Mouse (Mus musculus) right cerebral cortex, postnatal 10 days (tissue): ENCODE measurements around the gene Bfar.
"Not testable (repeated sequence)": the region's sequence is repeated elsewhere in the genome, so short reads cannot be mapped to it uniquely, and the experiment has no call there.

ENCODE experiments used
- DNase-seq, 2 experiments: peaks; one replicate each; pipeline ENCODE4 v3.0.0; 2021; ENCODE audit warnings: low spot score in 2 of 2

The Bfar gene

GRCm38 (mm10) chr16:13671685-13672385 is at the start of gene Bfar, which contains the start of gene 3110001I22Rik:
Bfar (plus strand) TSS chr16:13671858.
3110001I22Rik (plus strand) TSS chr16:13671929.
- DNase-seq, result peak; percentile 93 to 94

- DNase-seq, result no peak
These were observed 43.3 kb upstream of the Bfar start for GRCm38 (mm10) chr16:13628345-13628744.

- not testable (repeated sequence) for DNase-seq
These were observed 33.5 kb upstream of the Bfar start for GRCm38 (mm10) chr16:13638198-13638597.

- DNase-seq, result no peak
These were observed 32.1 kb upstream of the Bfar start for GRCm38 (mm10) chr16:13639508-13639907.

GRCm38 (mm10) chr16:13640064-13640463 is 31.6 kb upstream of the Bfar start:
- DNase-seq, result no peak

GRCm38 (mm10) chr16:13644474-13644873 is 27.2 kb upstream of the Bfar start:
- no peak for DNase-seq

GRCm38 (mm10) chr16:13645930-13646329 is 25.7 kb upstream of the Bfar start:
- no peak for DNase-seq

- DNase-seq, result no peak
These were observed 12.8 kb upstream of the Bfar start for GRCm38 (mm10) chr16:13658886-13659285.

- DNase-seq, result no peak
These were observed 10.9 kb upstream of the Bfar start for GRCm38 (mm10) chr16:13660736-13661135.

- DNase-seq, result peak; percentile 96 to 97
These were observed 3.7 kb upstream of the Bfar start, which contains the start of gene Parn for GRCm38 (mm10) chr16:13667878-13668343. Parn (minus strand) TSS chr16:13668170.

GRCm38 (mm10) chr16:13668402-13669108 is 3.1 kb upstream of the Bfar start:
- peak in 1 of 2 experiments; percentile 32 for DNase-seq

- DNase-seq, result no peak
These were observed 2.4 kb upstream of the Bfar start for GRCm38 (mm10) chr16:13669282-13669681.

- not testable (repeated sequence) for DNase-seq
These were observed 762 bp upstream of the Bfar start for GRCm38 (mm10) chr16:13670896-13671295.

GRCm38 (mm10) chr16:13672386-13672898 is 784 bp downstream of the Bfar start:
- peak; percentile 60 to 62 for DNase-seq

GRCm38 (mm10) chr16:13673114-13673513 is 1.5 kb downstream of the Bfar start:
- no peak for DNase-seq

- no peak for DNase-seq
These were observed 2.9 kb downstream of the Bfar start for GRCm38 (mm10) chr16:13674511-13674910.

- DNase-seq, result no peak
These were observed 7.1 kb downstream of the Bfar start for GRCm38 (mm10) chr16:13678601-13679319.

- DNase-seq, result no peak
These were observed 27.3 kb downstream of the Bfar start for GRCm38 (mm10) chr16:13698998-13699397.

- DNase-seq, result no peak
These were observed 30.5 kb downstream of the Bfar start for GRCm38 (mm10) chr16:13702184-13702583.

- DNase-seq, result no peak
These were observed 33.0 kb downstream of the Bfar start for GRCm38 (mm10) chr16:13704676-13705075.

- DNase-seq, result no peak
These were observed 43.3 kb downstream of the Bfar start for GRCm38 (mm10) chr16:13714910-13715309.
